Mouse (Mus musculus): ENCODE results near the gene Vmn1r177.
"Not testable (repeated sequence)": the region's sequence is repeated elsewhere in the genome, so short reads cannot be mapped to it uniquely, and the experiment has no call there.

Gene Vmn1r177

DNA sequence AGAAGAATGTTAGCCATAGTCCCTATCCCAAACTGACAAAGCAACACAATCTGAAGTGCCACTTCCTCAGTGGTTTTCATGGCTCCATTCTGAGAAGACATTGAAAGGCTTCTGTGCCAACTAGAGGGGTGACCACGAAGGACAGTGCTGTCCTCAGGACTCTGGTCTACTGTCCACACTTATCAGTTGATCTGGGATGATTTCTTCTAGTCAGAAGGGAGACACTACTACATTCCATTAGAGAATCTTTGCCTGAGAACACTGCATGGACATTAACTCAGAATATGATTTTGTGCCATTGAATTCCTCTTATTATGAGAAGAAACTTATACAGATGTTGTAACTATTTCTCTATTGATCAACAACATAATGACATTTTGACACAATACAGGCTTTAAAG, at the start of gene Vmn1r177:
TSS of gene Vmn1r177 (minus strand) at position 101 of the 400 bp plus-strand sequence.
- DNase-seq (ENCODE audit: low spot score), result not testable (repeated sequence)

DNA sequence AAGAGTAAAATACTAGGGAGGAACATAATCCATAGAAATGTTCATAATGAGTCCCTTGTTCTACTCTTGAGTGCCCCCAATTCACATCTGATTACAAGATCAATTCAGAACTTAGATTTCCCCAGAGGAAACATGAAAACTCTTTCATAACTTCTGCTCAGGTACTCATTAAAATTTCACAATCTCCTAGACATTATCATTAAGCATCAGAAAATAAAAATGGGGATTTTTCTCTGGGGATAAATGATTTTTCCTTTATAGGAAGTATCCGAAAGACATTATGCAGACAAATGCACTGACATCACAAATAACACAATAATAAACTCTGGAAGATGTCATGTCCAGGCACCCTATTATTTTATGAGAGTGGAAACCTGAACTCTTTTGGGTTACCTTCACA, 25.5 kb upstream of the Vmn1r177 start, which contains the start of gene Vmn1r178:
TSS of gene Vmn1r178 (plus strand) at position 301 of the 400 bp plus-strand sequence.
- no peak for DNase-seq (ENCODE audit: low spot score)

DNA sequence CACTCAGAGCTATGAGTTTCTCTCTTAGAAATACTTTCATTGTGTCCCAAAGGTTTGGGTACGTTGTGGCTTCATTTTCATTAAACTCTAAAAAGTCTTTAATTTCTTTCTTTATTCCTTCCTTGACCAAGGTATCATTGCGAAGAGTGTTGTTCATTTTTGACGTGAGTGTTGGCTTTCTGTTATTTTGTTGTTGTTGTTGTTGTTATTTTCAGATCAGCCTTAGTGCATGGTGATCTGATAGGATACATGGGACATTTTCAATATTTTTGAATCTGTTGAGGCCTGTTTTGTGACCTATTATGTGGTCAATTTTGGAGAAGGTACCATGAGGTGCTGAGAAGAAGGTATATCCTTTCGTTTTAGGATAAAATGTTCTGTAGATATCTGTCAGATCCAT, 10.7 kb upstream of the Vmn1r177 start:
- DNase-seq (ENCODE audit: low spot score), result not testable (repeated sequence)

DNA sequence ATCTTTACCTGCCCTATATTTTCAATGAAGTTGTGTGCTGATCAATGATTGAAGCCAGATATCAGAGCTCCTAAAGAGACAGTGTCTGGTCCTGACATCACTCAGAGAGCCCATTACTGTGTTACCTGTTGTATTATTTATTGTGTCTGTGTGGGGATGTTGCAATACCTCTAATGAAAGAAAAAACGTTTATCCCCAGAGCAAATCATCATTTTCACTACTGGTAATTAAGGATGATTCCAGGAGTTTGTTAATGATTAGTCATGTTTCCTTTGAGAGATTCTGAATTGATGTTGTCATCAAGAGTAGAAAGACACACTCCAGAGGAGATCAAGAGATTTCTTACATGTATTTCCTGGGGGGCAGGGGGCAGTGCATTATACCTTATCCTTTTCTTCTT, 29.0 kb downstream of the Vmn1r177 start, which contains the start of gene Vmn1r176:
TSS of gene Vmn1r176 (minus strand) at position 101 of the 400 bp plus-strand sequence.
- DNase-seq (ENCODE audit: low spot score), result not testable (repeated sequence)

Data from testis, postnatal 10 days (tissue).